Mouse (Mus musculus): ENCODE measurements around the gene 1700015F17Rik.

GRCm38 (mm10) chr5:5501583-5501982 is 22.6 kb upstream of the 1700015F17Rik start:
- no peak for TF ChIP-seq GATA1 (IDR thresholded peaks at IDR 0.05; ENCODE audit: borderline replicate concordance, low read length)
- no peak for TF ChIP-seq FLI1 (IDR thresholded peaks at IDR 0.05; ENCODE audit: low read length)

Data from megakaryocyte, embryonic 14.5 days (primary cell).